Mouse (Mus musculus) liver, embryonic 13.5 days (tissue): Measurements from ENCODE around the gene I0C0044D17Rik. TPM values are rescaled to one million over a fixed set of nuclear protein-coding genes. Genes with fewer than 3 reads are reported as not detected.

Experiments
- ATAC-seq: fragments of 200-750 bp; cut with Nextera tagmentation; 2 replicates; pipeline ENCODE4 v1.8.0; 2017; ENCODE audit warnings: low read depth, mild to moderate bottlenecking, moderate number of reproducible peaks, moderate library complexity
- DNase-seq: peaks from one replicate; pipeline ENCODE4 v3.0.0; 2022
- H3K27ac ChIP-seq: fragments of 300-500 bp; sonication (generic); 2 replicates; pipeline ENCODE4 v1.5.1; 2015; ENCODE audit warnings: moderate library complexity, mild to moderate bottlenecking, inconsistent platforms
- H3K27me3 ChIP-seq: fragments of 300-500 bp; sonication (generic); 2 replicates; pipeline ENCODE4 v1.6.1; 2015; ENCODE audit warnings: mild to moderate bottlenecking, inconsistent platforms
- H3K36me3 ChIP-seq: fragments of 300-500 bp; sonication (generic); 2 replicates; pipeline ENCODE4 v1.6.1; 2015; ENCODE audit warnings: mild to moderate bottlenecking, inconsistent platforms
- H3K4me1 ChIP-seq: fragments of 300-500 bp; sonication (generic); replicated peaks from 2 replicates; pipeline ENCODE4 v1.6.1; 2015; ENCODE audit warnings: inconsistent platforms
- H3K4me2 ChIP-seq: fragments of 300-500 bp; sonication (generic); 2 replicates; pipeline ENCODE4 v1.6.1; 2015; ENCODE audit warnings: inconsistent platforms, mild to moderate bottlenecking, moderate library complexity
- H3K4me3 ChIP-seq: fragments of 300-500 bp; sonication (generic); replicated peaks from 2 replicates; pipeline ENCODE4 v1.5.1; 2015; ENCODE audit warnings: mild to moderate bottlenecking, inconsistent platforms
- H3K9ac ChIP-seq: fragments of 300-500 bp; sonication (generic); 2 replicates; pipeline ENCODE4 v1.6.1; 2015; ENCODE audit warnings: mild to moderate bottlenecking, inconsistent platforms
- H3K9me3 ChIP-seq: fragments of 300-500 bp; sonication (generic); replicated peaks from 2 replicates; pipeline ENCODE4 v1.6.1; 2016; ENCODE audit warnings: inconsistent platforms
- WGBS: fragments of 180-500 bp; shearing (Covaris S2); methylation state at CpG from one replicate; pipeline ENCODE4 v1.1.7; 2015; ENCODE audit not compliant: insufficient replicate concordance; 5-methylcytosine and 5-hydroxymethylcytosine counted together
- polyA plus RNA-seq: library from polyadenylated mRNA; unstranded; fragments of >200 nt; fragmentation: Nextera tagmentation; extraction: Ambion mirVana; gene quantifications from 2 replicates; pipeline ENCODE4 v1.2.1, GENCODE M21; 2015

I0C0044D17Rik gene
- polyA plus RNA-seq, 1 experiment from 2014 or later = not detected

DNA sequence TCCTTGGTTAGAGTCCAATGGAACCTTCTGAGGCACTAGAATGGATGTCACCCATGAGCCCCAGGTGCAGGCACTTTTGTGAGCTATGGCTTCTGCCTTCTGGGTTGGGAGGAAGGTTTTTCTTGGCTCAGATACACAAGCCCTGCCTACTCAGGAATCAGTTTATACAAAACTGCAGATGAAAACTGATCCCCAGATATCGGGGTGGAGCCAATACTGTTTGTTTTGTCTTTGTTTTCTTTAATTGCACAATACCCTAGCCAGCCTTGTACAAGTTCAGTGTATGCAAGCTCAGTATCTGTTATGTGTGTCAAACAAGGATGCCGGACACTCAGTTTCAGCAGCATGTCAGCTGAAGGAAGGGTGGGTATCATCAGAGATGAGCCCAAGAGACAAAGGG is 28.4 kb downstream of the I0C0044D17Rik start:
- 59% methylated on average over 2 of the region's 2 CpGs for WGBS
- DNase-seq = no peak

DNA sequence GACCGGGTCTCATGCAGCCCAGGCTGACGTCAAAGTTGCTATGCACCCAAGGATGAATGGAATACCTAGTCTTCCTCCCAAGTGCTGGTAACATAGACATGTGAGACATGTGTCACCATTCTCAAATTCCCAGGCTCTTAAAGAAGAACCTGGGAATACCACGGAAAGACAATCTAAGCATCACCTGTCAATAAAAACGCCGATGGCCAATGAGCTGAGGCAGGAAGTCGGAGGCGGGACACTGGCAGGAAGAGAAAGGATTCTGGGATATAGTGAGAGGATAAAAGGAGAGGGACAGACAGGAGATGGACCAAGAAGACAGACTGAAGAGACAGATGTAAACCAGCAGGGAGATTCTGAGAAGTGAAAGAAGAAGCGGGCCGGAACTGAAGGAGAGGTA is 30.2 kb downstream of the I0C0044D17Rik start:
- Histone ChIP-seq H3K36me3 (no peaks in the 10 kb centered on the region), H3K27me3 (no peaks in the 10 kb centered on the region; the same call in 1 of the 2 replicates), H3K4me2 (no peak overlapping the region), H3K4me3 (no peak overlapping the region), H3K27ac (no peak overlapping the region), H3K9ac (no peak overlapping the region), H3K9me3 (no peaks in the 10 kb centered on the region), H3K4me1 (no peaks in the 10 kb centered on the region)
- 79% methylated on average over 9 of the region's 9 CpGs for WGBS
- DNase-seq (no peak), ATAC-seq (no peak)

More for the DNA sequence above, 28.4 kb downstream of the I0C0044D17Rik start:
- H3K4me3 ChIP-seq = no peak overlapping the region
- no peaks in the 10 kb centered on the region for H3K9me3 ChIP-seq
- H3K4me1 ChIP-seq = no peaks in the 10 kb centered on the region
- ATAC-seq = no peak
- no peaks in the 10 kb centered on the region for H3K36me3 ChIP-seq
- no peaks in the 10 kb centered on the region; the same call in 1 of the 2 replicates for H3K27me3 ChIP-seq
- H3K4me2 ChIP-seq = no peak overlapping the region
- no peak overlapping the region for H3K27ac ChIP-seq
- H3K9ac ChIP-seq = no peak overlapping the region

DNA sequence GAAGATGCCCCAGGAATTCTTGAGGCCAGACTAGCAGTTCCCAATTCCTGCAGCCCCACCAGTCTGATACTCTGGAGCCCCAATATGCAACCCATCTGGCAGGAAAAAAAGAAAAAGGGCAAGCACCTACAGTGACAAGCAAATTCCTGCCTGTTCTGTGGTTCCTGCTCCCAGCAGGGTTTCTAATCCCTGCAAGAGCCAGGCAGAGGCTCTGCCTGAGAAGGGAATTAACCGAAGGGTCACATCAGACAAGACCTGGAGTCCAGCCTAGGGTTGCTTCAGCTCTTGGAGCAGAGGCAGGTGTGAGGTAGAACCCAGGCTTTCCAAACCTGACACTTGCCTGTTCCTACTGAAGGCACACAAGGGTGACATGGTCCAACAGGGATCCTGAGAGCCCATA is 32.9 kb downstream of the I0C0044D17Rik start:
- no peak overlapping the region for H3K27ac ChIP-seq

DNA sequence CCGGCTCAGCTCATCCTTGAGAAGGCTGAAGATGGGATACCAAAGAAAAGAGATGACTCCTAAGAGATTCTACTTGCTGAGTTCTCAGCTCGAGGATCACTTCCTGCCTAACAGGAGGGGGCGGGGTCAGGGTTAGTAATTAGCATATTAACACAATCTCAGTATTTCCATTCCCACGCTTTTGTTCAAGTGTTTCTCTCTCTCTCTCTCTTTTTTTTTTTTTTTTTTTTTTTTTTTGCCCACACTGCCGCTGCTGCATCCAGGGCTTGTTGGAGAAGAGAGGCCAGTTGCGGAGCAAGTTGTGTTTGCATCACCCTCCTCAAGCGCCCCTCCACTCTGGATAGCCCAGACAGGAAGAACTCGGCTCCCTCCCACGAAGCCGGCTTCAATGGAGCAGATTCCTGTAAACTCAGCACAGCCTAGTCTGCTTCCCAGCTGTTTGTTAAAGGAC is 33.8 kb downstream of the I0C0044D17Rik start:
- no peak overlapping the region for H3K27ac ChIP-seq
- no peak overlapping the region for H3K4me3 ChIP-seq
- DNase-seq (no peak), ATAC-seq (no peak)
- peak overlapping the region; percentile 4; the same call in 1 of the 2 replicates for H3K4me2 ChIP-seq
- WGBS = 3% methylated on average over 10 of the region's 10 CpGs
- no peaks in the 10 kb centered on the region for H3K9me3 ChIP-seq
- H3K36me3 ChIP-seq = no peaks in the 10 kb centered on the region
- H3K27me3 ChIP-seq = no peaks in the 10 kb centered on the region; the same call in 1 of the 2 replicates
- no peaks in the 10 kb centered on the region for H3K4me1 ChIP-seq
- H3K9ac ChIP-seq = no peak overlapping the region

More for the DNA sequence above, 32.9 kb downstream of the I0C0044D17Rik start:
- no peak for DNase-seq
- H3K9me3 ChIP-seq = no peaks in the 10 kb centered on the region
- H3K9ac ChIP-seq = no peak overlapping the region
- no peak overlapping the region for H3K4me3 ChIP-seq
- no peak overlapping the region for H3K4me2 ChIP-seq
- no peak for ATAC-seq
- H3K4me1 ChIP-seq = no peaks in the 10 kb centered on the region
- 38% methylated on average over 1 of the region's 1 CpGs for WGBS
- no peaks in the 10 kb centered on the region for H3K36me3 ChIP-seq
- no peaks in the 10 kb centered on the region; the same call in 1 of the 2 replicates for H3K27me3 ChIP-seq

DNA sequence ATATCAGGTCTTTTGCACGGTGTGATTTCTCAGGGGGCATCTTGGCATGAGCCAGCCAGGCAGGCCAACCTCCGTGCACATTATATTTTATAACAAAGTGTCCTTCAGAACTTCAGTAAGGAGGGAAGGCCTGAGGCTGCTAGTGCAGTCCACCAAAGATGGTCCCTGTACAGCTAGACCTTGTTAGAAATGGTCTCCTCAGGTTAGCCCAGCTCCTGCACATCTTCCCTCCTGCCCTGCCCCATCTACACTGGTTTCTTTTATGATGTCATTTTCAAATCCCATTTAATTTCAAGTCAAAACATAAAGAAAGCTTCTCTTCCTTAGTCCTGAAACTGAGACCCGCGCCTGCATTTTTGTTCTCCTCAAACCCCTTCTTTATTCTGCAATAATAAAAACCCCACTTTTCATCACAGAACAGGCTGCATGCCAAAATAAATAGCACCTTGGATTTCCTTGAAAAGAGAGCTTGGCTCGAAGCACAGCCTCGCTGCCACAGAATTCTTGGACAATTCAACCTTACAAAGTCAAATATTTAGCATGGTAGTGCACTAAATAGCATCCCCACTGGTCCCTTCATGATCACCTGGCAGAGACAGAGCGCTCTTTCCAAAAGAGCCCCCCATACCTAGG is 34.4 kb downstream of the I0C0044D17Rik start:
- no peak overlapping the region for H3K27ac ChIP-seq
- DNase-seq (no peak), ATAC-seq (no peak)
- no peaks in the 10 kb centered on the region for H3K9me3 ChIP-seq
- no peaks in the 10 kb centered on the region for H3K4me1 ChIP-seq
- WGBS = 56% methylated on average over 7 of the region's 7 CpGs
- H3K4me2 ChIP-seq = peak overlapping the region; percentile 4; the same call in 1 of the 2 replicates
- no peaks in the 10 kb centered on the region for H3K36me3 ChIP-seq
- no peak overlapping the region for H3K4me3 ChIP-seq
- no peaks in the 10 kb centered on the region; the same call in 1 of the 2 replicates for H3K27me3 ChIP-seq
- no peak overlapping the region for H3K9ac ChIP-seq

DNA sequence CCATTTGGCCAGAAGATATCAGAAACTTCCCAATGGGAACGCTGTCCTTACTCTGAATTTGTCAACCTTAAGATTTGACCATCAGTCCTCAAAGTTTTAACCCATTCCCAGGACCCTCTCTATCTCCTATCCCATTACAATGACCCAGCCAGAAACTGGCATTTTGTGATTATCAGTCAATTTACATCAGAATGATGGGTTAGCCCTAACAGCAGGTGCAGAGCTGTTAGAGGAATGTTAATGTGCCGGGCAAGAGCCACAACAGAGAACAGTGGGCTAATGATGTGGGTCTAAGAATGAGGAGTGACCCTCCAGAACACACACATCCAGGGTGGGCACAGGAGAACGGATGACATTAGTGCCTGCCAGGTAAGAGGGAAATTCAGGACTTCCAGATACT is 37.4 kb downstream of the I0C0044D17Rik start:
- Histone ChIP-seq H3K27me3 (no peaks in the 10 kb centered on the region; the same call in 1 of the 2 replicates), H3K4me3 (no peak overlapping the region), H3K27ac (no peak overlapping the region), H3K9me3 (no peaks in the 10 kb centered on the region), H3K36me3 (no peaks in the 10 kb centered on the region), H3K9ac (no peak overlapping the region), H3K4me2 (no peak overlapping the region), H3K4me1 (no peaks in the 10 kb centered on the region)
- DNase-seq = no peak
- WGBS = 40% methylated on average over 3 of the region's 3 CpGs
- no peak for ATAC-seq

DNA sequence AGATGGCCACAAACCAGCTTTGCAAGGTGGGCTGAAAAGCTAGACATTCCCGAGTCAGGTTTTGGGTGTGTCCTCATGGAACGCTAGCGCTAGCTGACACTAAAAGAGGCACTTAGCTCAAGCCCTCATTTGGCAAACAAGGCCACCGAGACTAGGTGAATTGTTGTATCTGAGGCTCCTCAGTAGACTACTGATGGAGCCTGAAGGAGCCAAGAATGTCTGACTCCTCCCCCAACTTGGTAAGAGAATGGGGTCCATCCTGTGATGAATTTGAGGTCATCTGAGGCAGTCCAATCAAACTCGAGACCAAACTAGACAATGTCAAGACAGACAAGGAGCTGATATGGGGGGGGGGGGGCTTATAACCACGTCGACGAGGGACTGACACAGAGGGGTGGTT is 37.8 kb downstream of the I0C0044D17Rik start:
- no peaks in the 10 kb centered on the region for H3K36me3 ChIP-seq
- DNase-seq (no peak), ATAC-seq (no peak)
- no peaks in the 10 kb centered on the region for H3K4me1 ChIP-seq
- no peaks in the 10 kb centered on the region for H3K9me3 ChIP-seq
- H3K4me3 ChIP-seq = no peak overlapping the region
- no peak overlapping the region for H3K27ac ChIP-seq
- H3K27me3 ChIP-seq = no peaks in the 10 kb centered on the region; the same call in 1 of the 2 replicates
- no peak overlapping the region for H3K9ac ChIP-seq
- 29% methylated on average over 8 of the region's 8 CpGs for WGBS
- H3K4me2 ChIP-seq = no peak overlapping the region

DNA sequence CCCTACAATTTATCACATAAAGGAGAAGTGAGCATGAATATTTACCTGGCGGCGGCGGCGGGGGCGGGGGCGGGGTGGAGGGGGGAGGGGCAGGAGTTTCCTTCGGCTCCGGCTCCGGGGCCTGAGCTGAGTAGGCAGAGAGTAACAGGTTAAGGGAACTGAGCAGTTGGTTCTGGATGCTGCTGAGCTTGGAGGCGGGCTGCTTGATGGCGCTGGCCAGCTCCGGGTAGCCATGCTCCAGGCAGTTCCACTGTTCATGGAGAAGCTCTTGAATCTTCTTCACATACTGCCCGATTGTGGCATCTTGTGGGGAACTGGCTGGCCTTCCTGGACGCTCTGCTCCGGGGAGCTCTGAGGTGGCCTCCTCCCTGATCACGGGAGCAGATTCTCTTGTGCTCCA is 45.4 kb downstream of the I0C0044D17Rik start:
- Histone ChIP-seq H3K27ac (no peak overlapping the region), H3K9me3 (no peaks in the 10 kb centered on the region), H3K4me1 (no peaks in the 10 kb centered on the region), H3K36me3 (no peaks in the 10 kb centered on the region), H3K27me3 (no peaks in the 10 kb centered on the region; the same call in none of the 2 replicates), H3K4me2 (no peak overlapping the region), H3K9ac (no peak overlapping the region), H3K4me3 (no peak overlapping the region)
- DNase-seq = no peak
- no peak for ATAC-seq
- WGBS = 20% methylated on average over 16 of the region's 16 CpGs

DNA sequence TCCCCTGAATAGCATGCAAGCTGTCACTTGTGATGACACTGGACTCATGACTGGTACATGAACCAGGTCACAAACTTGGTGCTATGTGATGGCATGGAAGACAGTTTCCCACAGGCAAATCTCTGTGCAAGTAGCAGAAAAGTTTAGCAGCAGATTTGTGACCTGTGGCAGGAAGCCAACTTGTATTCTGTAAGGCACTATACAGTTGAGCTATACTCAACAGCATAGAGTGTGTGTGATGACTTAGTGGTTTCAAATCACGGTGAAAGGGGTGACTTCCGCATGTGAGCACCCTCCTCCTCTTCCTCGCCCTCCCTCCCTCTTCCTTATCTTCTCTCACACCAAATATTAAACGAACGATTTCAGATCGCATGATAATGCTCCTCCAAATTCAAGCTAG is 46.2 kb downstream of the I0C0044D17Rik start:
- no peak overlapping the region for H3K9ac ChIP-seq
- H3K27me3 ChIP-seq = no peaks in the 10 kb centered on the region; the same call in none of the 2 replicates
- H3K36me3 ChIP-seq = no peaks in the 10 kb centered on the region
- H3K4me3 ChIP-seq = no peak overlapping the region
- 58% methylated on average over 6 of the region's 6 CpGs for WGBS
- no peaks in the 10 kb centered on the region for H3K4me1 ChIP-seq
- no peak overlapping the region for H3K4me2 ChIP-seq
- ATAC-seq (no peak), DNase-seq (no peak)
- H3K27ac ChIP-seq = no peak overlapping the region
- no peaks in the 10 kb centered on the region for H3K9me3 ChIP-seq

DNA sequence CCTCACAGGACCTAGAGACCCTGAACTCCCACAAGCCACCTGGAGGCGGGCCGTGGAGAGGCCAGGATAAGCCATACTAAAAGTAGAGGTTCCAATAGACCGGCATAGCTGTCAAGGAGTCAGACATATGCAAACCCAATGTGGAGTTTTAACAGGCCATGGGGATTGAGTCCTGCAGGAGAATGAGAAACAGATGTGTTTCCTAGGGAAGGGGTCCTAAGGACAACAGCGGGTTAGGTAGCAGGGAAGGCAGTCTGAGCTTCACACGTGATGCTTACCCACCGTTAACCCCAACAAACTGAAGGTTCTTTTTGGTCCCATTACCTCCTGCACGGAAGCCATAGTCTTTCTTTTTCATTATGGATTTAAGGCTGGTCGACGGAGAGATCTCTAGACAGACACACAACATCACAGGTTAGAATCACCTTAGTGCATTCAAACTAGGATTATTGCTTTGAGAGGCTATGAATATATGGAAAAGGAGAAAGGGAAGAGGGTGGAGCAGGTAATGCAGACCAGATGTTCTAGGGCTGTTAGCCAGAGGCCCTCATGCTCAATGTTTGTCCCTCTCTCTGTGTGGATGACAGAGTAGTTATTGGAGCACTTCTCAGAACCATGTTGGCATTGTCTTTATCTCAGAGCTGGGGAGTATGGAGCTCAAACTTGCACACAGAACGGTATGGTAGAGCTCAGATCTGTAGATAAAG is 46.8 kb downstream of the I0C0044D17Rik start:
- no peak overlapping the region for H3K4me3 ChIP-seq
- no peaks in the 10 kb centered on the region for H3K9me3 ChIP-seq
- H3K4me2 ChIP-seq = no peak overlapping the region
- H3K27me3 ChIP-seq = no peaks in the 10 kb centered on the region; the same call in none of the 2 replicates
- H3K9ac ChIP-seq = no peak overlapping the region
- no peaks in the 10 kb centered on the region for H3K4me1 ChIP-seq
- no peak for DNase-seq
- ATAC-seq = no peak
- 71% methylated on average over 10 of the region's 10 CpGs for WGBS
- H3K36me3 ChIP-seq = no peaks in the 10 kb centered on the region
- no peak overlapping the region for H3K27ac ChIP-seq

DNA sequence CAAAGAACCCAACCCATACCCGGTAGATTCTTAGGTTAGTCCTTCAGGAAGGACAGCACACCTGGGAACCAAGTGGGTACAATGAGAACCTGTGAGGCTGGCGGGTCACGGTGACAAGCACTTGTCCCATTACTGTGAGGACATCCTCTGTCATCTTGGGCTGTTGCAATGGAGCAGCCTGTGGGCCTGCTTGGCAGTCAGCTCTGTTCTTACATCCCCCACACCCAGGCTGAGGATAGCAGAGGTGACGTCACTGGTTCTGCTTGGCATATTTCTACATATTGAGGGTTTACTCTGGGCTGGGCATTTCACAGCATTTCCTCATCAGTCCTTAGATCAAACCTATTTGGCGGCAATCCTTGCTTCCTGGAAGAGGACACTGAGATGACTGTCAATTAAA is 49.9 kb downstream of the I0C0044D17Rik start:
- no peak for DNase-seq
- Histone ChIP-seq H3K9ac (no peak overlapping the region), H3K27me3 (no peaks in the 10 kb centered on the region; the same call in 1 of the 2 replicates), H3K4me3 (no peak overlapping the region), H3K9me3 (no peaks in the 10 kb centered on the region), H3K4me2 (no peak overlapping the region), H3K4me1 (no peaks in the 10 kb centered on the region), H3K36me3 (no peaks in the 10 kb centered on the region), H3K27ac (no peak overlapping the region)
- no peak for ATAC-seq
- 62% methylated on average over 5 of the region's 5 CpGs for WGBS
